Mouse (Mus musculus) kidney, embryonic 16.5 days (tissue): ENCODE data around the gene Amz2. TPM values are rescaled to one million over a fixed set of nuclear protein-coding genes. Genes with fewer than 3 reads are reported as not detected.

Experiments
- ATAC-seq: fragments of 200-750 bp; cut with Nextera tagmentation; 2 replicates; pipeline ENCODE4 v1.8.0; 2017; ENCODE audit warnings: moderate TSS enrichment; ENCODE audit not compliant: low FRiP score, low TSS enrichment
- H3K27ac ChIP-seq: fragments of 300-500 bp; sonication (generic); 2 replicates; pipeline ENCODE4 v1.5.1; 2014; ENCODE audit warnings: low read length
- H3K27me3 ChIP-seq: fragments of 300-500 bp; sonication (generic); 2 replicates; pipeline ENCODE4 v1.6.1; 2014; ENCODE audit warnings: low read length, control low read depth, mixed read lengths; ENCODE audit not compliant: insufficient read depth
- H3K36me3 ChIP-seq: fragments of 300-500 bp; sonication (generic); 2 replicates; pipeline ENCODE4 v1.6.1; 2014; ENCODE audit warnings: low read length, control low read depth, mixed read lengths; ENCODE audit not compliant: insufficient read depth
- H3K4me1 ChIP-seq: fragments of 300-500 bp; sonication (generic); 2 replicates; pipeline ENCODE4 v1.6.1; 2014; ENCODE audit warnings: low read length, control low read depth, mixed read lengths; ENCODE audit not compliant: insufficient read depth
- H3K4me2 ChIP-seq: fragments of 300-500 bp; sonication (generic); replicated peaks from 2 replicates; pipeline ENCODE4 v1.6.1; 2014; ENCODE audit warnings: low read depth, low read length
- H3K4me3 ChIP-seq: fragments of 300-500 bp; sonication (generic); 2 replicates; pipeline ENCODE4 v1.5.1; 2014; ENCODE audit warnings: mild to moderate bottlenecking, low read length
- H3K9ac ChIP-seq: fragments of 300-500 bp; sonication (generic); replicated peaks from 2 replicates; pipeline ENCODE4 v1.6.1; 2014; ENCODE audit warnings: low read length
- H3K9me3 ChIP-seq: fragments of 300-500 bp; sonication (generic); 2 replicates; pipeline ENCODE4 v1.6.1; 2016; ENCODE audit warnings: low read length, control low read depth
- WGBS: fragments of 180-500 bp; shearing (Covaris S2); extraction: QIAGEN DNeasy Blood & Tissue Kit; methylation state at CpG from one replicate; pipeline ENCODE4 v1.1.7; 2014; 5-methylcytosine and 5-hydroxymethylcytosine counted together
- polyA plus RNA-seq: library from polyadenylated mRNA; unstranded; fragments of >200 nt; fragmentation: Nextera tagmentation; extraction: Ambion mirVana; gene quantifications from 2 replicates; pipeline ENCODE4 v1.2.1, GENCODE M21; 2015

Gene Amz2
- polyA plus RNA-seq, 1 experiment from 2014 or later: 42.7 TPM

GRCm38 (mm10) chr11:109456261-109456660, 30.5 kb downstream of the Amz2 start:
- Histone ChIP-seq H3K36me3 (peaks cover 6% of the 10 kb centered on the region), H3K4me3 (no peak overlapping the region), H3K9me3 (no peaks in the 10 kb centered on the region), H3K9ac (no peak overlapping the region), H3K4me1 (no peaks in the 10 kb centered on the region), H3K27me3 (no peaks in the 10 kb centered on the region), H3K4me2 (no peak overlapping the region), H3K27ac (no peak overlapping the region)
- 83% methylated on average over 5 of the region's 5 CpGs for WGBS
- no peak for ATAC-seq

GRCm38 (mm10) chr11:109458165-109458564, 32.4 kb downstream of the Amz2 start:
- WGBS: 90% methylated on average over 11 of the region's 11 CpGs
- Histone ChIP-seq H3K4me2 (no peak overlapping the region), H3K9me3 (no peaks in the 10 kb centered on the region), H3K4me1 (no peaks in the 10 kb centered on the region), H3K36me3 (peaks cover 13% of the 10 kb centered on the region), H3K4me3 (no peak overlapping the region), H3K27ac (no peak overlapping the region), H3K27me3 (no peaks in the 10 kb centered on the region), H3K9ac (no peak overlapping the region)
- ATAC-seq: no peak

- H3K9ac ChIP-seq: no peak overlapping the region
- H3K9me3 ChIP-seq: no peaks in the 10 kb centered on the region
- H3K4me2 ChIP-seq: no peak overlapping the region
- ATAC-seq: no peak
- 63% methylated on average over 5 of the region's 5 CpGs for WGBS
- peaks cover 7% of the 10 kb centered on the region; the same call in 1 of the 2 replicates for H3K36me3 ChIP-seq
- no peak overlapping the region for H3K4me3 ChIP-seq
- no peak overlapping the region for H3K27ac ChIP-seq
- H3K4me1 ChIP-seq: no peaks in the 10 kb centered on the region
- H3K27me3 ChIP-seq: no peaks in the 10 kb centered on the region
Observed at GRCm38 (mm10) chr11:109460586-109460985, 34.8 kb downstream of the Amz2 start.

GRCm38 (mm10) chr11:109465068-109465467, 39.3 kb downstream of the Amz2 start:
- 0 out of 2 replicates have a peak, but pooled peaks cover 3% of the 10 kb centered on the region for H3K4me1 ChIP-seq
- no peak overlapping the region for H3K4me2 ChIP-seq
- ATAC-seq: no peak
- peaks cover 7% of the 10 kb centered on the region; the same call in 1 of the 2 replicates for H3K36me3 ChIP-seq
- H3K9ac ChIP-seq: no peak overlapping the region
- WGBS: 90% methylated on average over 4 of the region's 4 CpGs
- H3K27me3 ChIP-seq: no peaks in the 10 kb centered on the region
- H3K4me3 ChIP-seq: no peak overlapping the region
- H3K27ac ChIP-seq: no peak overlapping the region
- H3K9me3 ChIP-seq: no peaks in the 10 kb centered on the region

GRCm38 (mm10) chr11:109466987-109467386, 41.2 kb downstream of the Amz2 start:
- Histone ChIP-seq H3K27ac (no peak overlapping the region), H3K4me2 (no peak overlapping the region), H3K4me3 (no peak overlapping the region), H3K9me3 (no peaks in the 10 kb centered on the region), H3K9ac (no peak overlapping the region), H3K4me1 (peaks cover 20% of the 10 kb centered on the region), H3K27me3 (no peaks in the 10 kb centered on the region), H3K36me3 (peaks cover 7% of the 10 kb centered on the region; the same call in 1 of the 2 replicates)
- 30% methylated on average over 8 of the region's 8 CpGs for WGBS
- ATAC-seq: no peak

- no peak overlapping the region for H3K9ac ChIP-seq
- no peak for ATAC-seq
- no peak overlapping the region for H3K27ac ChIP-seq
- H3K4me2 ChIP-seq: no peak overlapping the region
- no peaks in the 10 kb centered on the region for H3K9me3 ChIP-seq
- no peak overlapping the region for H3K4me3 ChIP-seq
- no peaks in the 10 kb centered on the region for H3K27me3 ChIP-seq
- 85% methylated on average over 5 of the region's 5 CpGs for WGBS
- no peaks in the 10 kb centered on the region for H3K36me3 ChIP-seq
- peaks cover 20% of the 10 kb centered on the region for H3K4me1 ChIP-seq
Observed at GRCm38 (mm10) chr11:109468133-109468532, 42.4 kb downstream of the Amz2 start.

GRCm38 (mm10) chr11:109470170-109470569, 44.4 kb downstream of the Amz2 start:
- peaks cover 25% of the 10 kb centered on the region for H3K4me1 ChIP-seq
- H3K4me3 ChIP-seq: no peak overlapping the region
- no peak overlapping the region for H3K27ac ChIP-seq
- WGBS: 54% methylated on average over 9 of the region's 9 CpGs
- H3K27me3 ChIP-seq: no peaks in the 10 kb centered on the region
- no peak overlapping the region for H3K4me2 ChIP-seq
- ATAC-seq: no peak
- no peaks in the 10 kb centered on the region for H3K36me3 ChIP-seq
- no peaks in the 10 kb centered on the region for H3K9me3 ChIP-seq
- no peak overlapping the region for H3K9ac ChIP-seq

- Histone ChIP-seq H3K36me3 (no peaks in the 10 kb centered on the region), H3K27me3 (no peaks in the 10 kb centered on the region), H3K4me3 (peak overlapping the region; percentile 75), H3K4me1 (peaks cover 25% of the 10 kb centered on the region), H3K27ac (no peak overlapping the region), H3K9ac (peak overlapping the region; percentile 91; the same call in 1 of the 2 replicates), H3K4me2 (peak overlapping the region; percentile 95), H3K9me3 (no peaks in the 10 kb centered on the region)
- ATAC-seq: no peak
- WGBS: 24% methylated on average over 15 of the region's 15 CpGs
Observed at GRCm38 (mm10) chr11:109470921-109471861, 45.4 kb downstream of the Amz2 start.

- H3K9me3 ChIP-seq: no peaks in the 10 kb centered on the region
- H3K36me3 ChIP-seq: no peaks in the 10 kb centered on the region
- WGBS: 0% methylated on average over 33 of the region's 33 CpGs
- no peak; the same call in 1 of the 2 replicates for ATAC-seq
- H3K4me3 ChIP-seq: peak overlapping the region; percentile 75
- H3K4me2 ChIP-seq: peak overlapping the region; percentile 95
- H3K27ac ChIP-seq: peak overlapping the region; percentile 85
- peak overlapping the region; percentile 91 for H3K9ac ChIP-seq
- H3K27me3 ChIP-seq: no peaks in the 10 kb centered on the region
- peaks cover 22% of the 10 kb centered on the region for H3K4me1 ChIP-seq
Observed at GRCm38 (mm10) chr11:109472171-109472691, 46.5 kb downstream of the Amz2 start.

- Histone ChIP-seq H3K4me1 (peaks cover 22% of the 10 kb centered on the region), H3K4me2 (peak overlapping the region; percentile 95), H3K9ac (peak overlapping the region; percentile 91), H3K4me3 (peak overlapping the region; percentile 75), H3K27ac (peak overlapping the region; percentile 85), H3K36me3 (no peaks in the 10 kb centered on the region), H3K9me3 (no peaks in the 10 kb centered on the region), H3K27me3 (no peaks in the 10 kb centered on the region)
- WGBS: 0% methylated on average over 12 of the region's 13 CpGs
- peak; percentile 33; the same call in 1 of the 2 replicates for ATAC-seq
Observed at GRCm38 (mm10) chr11:109472821-109473170, 47.0 kb downstream of the Amz2 start.
